Comparison of ENCODE assay signal across 24 mouse cellular contexts in the genomic region with DNA sequence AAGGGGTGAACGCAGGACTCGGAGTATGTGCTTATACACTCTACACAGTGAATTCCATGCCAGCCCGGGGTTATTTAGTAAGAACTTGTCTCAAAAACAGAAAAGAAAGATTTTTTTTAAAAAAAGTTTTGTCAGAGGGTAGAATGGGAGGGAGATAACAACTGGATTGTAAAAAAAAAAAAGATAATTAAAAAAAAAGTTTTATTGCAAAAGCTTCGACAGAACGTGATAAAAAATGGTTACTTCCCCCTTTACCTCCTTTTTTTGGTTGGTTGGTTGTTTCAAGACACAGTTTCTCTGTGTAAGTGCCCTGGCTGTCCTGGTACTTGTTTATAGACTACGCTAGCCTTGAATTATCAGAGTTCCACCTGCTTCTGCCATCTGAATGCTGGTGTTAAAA.
"Had no signal": no experiment of that assay in that cellular context is flagged by ENCODE, and none has a peak within 500 bp of the region (broad histone marks: within the 10 kb centered on the region; RNA-seq: fewer than 3 reads in every experiment).

No protein-coding gene starts in this region.

- DNase-seq: cerebellum, adult 9-10 months; cerebellum, adult 9-11 months; cerebellum, postnatal 10 days; cerebellum, postnatal 14 days; cerebellum, postnatal 25 days; cerebellum, postnatal 36 days; embryo, embryonic 11 days; forebrain, postnatal 0 days; gastrocnemius, adult 2 months; gastrocnemius, postnatal 10 days; gastrocnemius, postnatal 14 days; gastrocnemius, postnatal 25 days; gastrocnemius, postnatal 36 days; heart, adult 18-20 months; heart, adult 2 months had no signal

- H3K36me3 ChIP-seq: embryonic facial prominence, embryonic 10.5 days; embryonic facial prominence, embryonic 12.5 days; embryonic facial prominence, embryonic 13.5 days; embryonic facial prominence, embryonic 15.5 days; forebrain, embryonic 10.5 days; forebrain, embryonic 12.5 days; forebrain, embryonic 15.5 days had no signal

- H3K4me1 ChIP-seq: embryonic facial prominence, embryonic 12.5 days; embryonic facial prominence, embryonic 13.5 days; embryonic facial prominence, embryonic 15.5 days; forebrain, embryonic 10.5 days; forebrain, embryonic 12.5 days; forebrain, embryonic 13.5 days; forebrain, embryonic 15.5 days had no signal

- H3K27me3 ChIP-seq: embryonic facial prominence, embryonic 12.5 days; embryonic facial prominence, embryonic 13.5 days; embryonic facial prominence, embryonic 15.5 days; forebrain, embryonic 12.5 days; forebrain, embryonic 13.5 days; forebrain, embryonic 15.5 days had no signal

- H3K9ac ChIP-seq: embryonic facial prominence, embryonic 12.5 days; embryonic facial prominence, embryonic 13.5 days; embryonic facial prominence, embryonic 15.5 days; forebrain, embryonic 12.5 days; forebrain, embryonic 13.5 days; forebrain, embryonic 15.5 days; forebrain, postnatal 0 days had no signal

- H3K27ac ChIP-seq: embryonic facial prominence, embryonic 10.5 days; embryonic facial prominence, embryonic 12.5 days; embryonic facial prominence, embryonic 13.5 days; embryonic facial prominence, embryonic 15.5 days; forebrain, embryonic 10.5 days; forebrain, embryonic 12.5 days; forebrain, embryonic 13.5 days; forebrain, embryonic 15.5 days; gastrocnemius, adult 2 months; heart, adult 2 months had no signal

- H3K9me3 ChIP-seq: embryonic facial prominence, embryonic 10.5 days; embryonic facial prominence, embryonic 12.5 days; embryonic facial prominence, embryonic 13.5 days; embryonic facial prominence, embryonic 15.5 days; forebrain, embryonic 10.5 days; forebrain, embryonic 12.5 days; forebrain, embryonic 13.5 days; forebrain, embryonic 15.5 days had no signal

- H3K4me3 ChIP-seq: embryonic facial prominence, embryonic 10.5 days; embryonic facial prominence, embryonic 12.5 days; embryonic facial prominence, embryonic 13.5 days; embryonic facial prominence, embryonic 15.5 days; erythroblast, embryonic 14.5 days; forebrain, embryonic 10.5 days; forebrain, embryonic 12.5 days; forebrain, embryonic 13.5 days; forebrain, embryonic 15.5 days; gastrocnemius, adult 2 months; heart, adult 2 months had no signal
